In the genomic region with DNA sequence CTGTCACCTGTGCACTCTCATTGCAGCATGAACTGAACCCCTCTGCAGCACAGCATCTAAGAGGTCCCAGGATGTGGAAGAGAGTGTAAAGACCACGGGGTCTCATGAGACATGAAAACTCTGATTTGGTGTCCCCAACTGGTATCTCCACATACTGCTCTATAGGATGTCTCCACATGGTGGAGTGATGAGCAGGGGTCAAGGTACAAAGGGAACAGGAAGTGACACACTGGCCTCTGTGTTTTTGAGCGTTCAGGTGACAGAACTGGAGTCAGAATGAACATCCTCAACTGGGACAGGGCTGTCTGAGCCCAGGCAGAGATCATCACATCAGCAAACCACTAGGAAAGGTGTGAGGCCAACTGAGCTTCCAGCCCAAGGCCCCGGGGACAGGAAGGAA, we compare ENCODE assay signal across 1 mouse cellular context.
TF ChIP-seq lines count a peak whose summit lies in the region.

No protein-coding gene starts in this region.

TF ChIP-seq in CH12.LX, 34 proteins besides CTCF, POLR2A, EP300 and RAD21 (continued from another document):
- TF ChIP-seq JUND (conservative IDR thresholded peaks at IDR 0.05; ENCODE audit: low read depth, low read length) (no peak), ELF1 (IDR thresholded peaks at IDR 0.05; ENCODE audit: low read depth, low read length) (peak; percentile 72), SIN3A (IDR thresholded peaks at IDR 0.05; ENCODE audit: low read length) (no peak), ZMIZ1 (IDR thresholded peaks at IDR 0.05; ENCODE audit: low read depth, low read length) (no peak), TCF12 (IDR thresholded peaks at IDR 0.05; ENCODE audit: low read depth, low read length) (no peak), MEF2A (IDR thresholded peaks at IDR 0.05; ENCODE audit: borderline replicate concordance, low read depth, low read length) (no peak), ZNF384 (IDR thresholded peaks at IDR 0.05; ENCODE audit: low read depth, low read length) (no peak), HCFC1 (IDR thresholded peaks at IDR 0.05; ENCODE audit: low read depth, low read length) (peak; percentile 32; the same call in 1 of the 2 replicates), ETS1 (conservative IDR thresholded peaks at IDR 0.05; ENCODE audit: low read depth, low read length) (no peak), IRF4 (IDR thresholded peaks at IDR 0.05; ENCODE audit: low read depth, low read length) (no peak), POLR2AphosphoS2 (IDR thresholded peaks at IDR 0.05; ENCODE audit: low read depth, low read length) (no peak), MAX (IDR thresholded peaks at IDR 0.05; ENCODE audit: low read length) (no peak), USF2 (conservative IDR thresholded peaks at IDR 0.05; ENCODE audit: low read depth, low read length) (no peak)
